Comparison of ENCODE assay signal across 8 mouse cellular contexts in the genomic region with DNA sequence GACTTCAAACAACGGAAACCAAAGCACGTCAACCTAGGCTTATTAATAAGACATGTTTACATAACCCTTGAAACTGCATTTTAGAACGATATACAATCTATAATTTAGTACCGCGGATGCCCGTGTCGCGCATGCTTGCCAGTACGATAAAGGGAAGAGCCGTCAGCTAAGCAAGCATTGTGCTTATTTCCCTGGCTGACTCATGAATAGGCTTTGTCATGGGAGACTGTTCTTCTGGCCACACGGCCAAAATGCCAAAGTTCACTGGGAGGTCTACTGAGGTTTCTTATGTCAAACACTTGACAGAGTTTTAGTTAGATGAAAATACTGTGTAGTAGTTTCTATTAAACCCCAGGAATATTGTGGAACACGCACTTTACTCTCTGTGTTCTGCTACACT. TPM values are rescaled to one million over a fixed set of nuclear protein-coding genes. Genes with fewer than 3 reads are reported as not detected.
DNase-seq lines count a peak whose midpoint lies in the region; TF ChIP-seq lines count a peak whose summit lies in the region.

No protein-coding gene starts in this region.

- intact Hi-C loops in heart, adult 2 months (cut with DNase I) = loop anchor here (2.0 kb wide), 1 partner anchor 17 kb away; a partner anchor contains a TSS

- peaks cover 26% of the 10 kb centered on the region for H3K36me3 ChIP-seq in heart, adult 2 months (ENCODE audit: control insufficient read depth, insufficient read depth, low read length)

- WGBS in heart, adult 2 months = 29% methylated on average over 12 of the region's 12 CpGs

- no peak for TF ChIP-seq EP300 in heart, adult 2 months (IDR thresholded peaks at IDR 0.05; ENCODE audit: insufficient read depth, low read depth, low read length)

- H3K27ac ChIP-seq in heart, adult 2 months = peak overlapping the region; percentile 97

- peaks cover 9% of the 10 kb centered on the region for H3K79me2 ChIP-seq in heart, adult 2 months (replicated peaks; ENCODE audit: control insufficient read depth, insufficient read depth, low read length)

- H3K9ac ChIP-seq in heart, adult 2 months (ENCODE audit: low read depth, low read length) = no peak overlapping the region

- peaks cover 12% of the 10 kb centered on the region for H3K4me1 ChIP-seq in heart, adult 2 months (ENCODE audit: control insufficient read depth, insufficient read depth, low read length)

- H3K4me3 ChIP-seq in heart, adult 2 months = peak overlapping the region; percentile 51; the same call in 1 of the 2 replicates

- no peaks in the 10 kb centered on the region for H3K27me3 ChIP-seq in heart, adult 2 months (ENCODE audit: control insufficient read depth, insufficient read depth, low read length)

- TF ChIP-seq POLR2A in heart, adult 2 months (IDR thresholded peaks at IDR 0.05; ENCODE audit: insufficient read depth, low read depth, low read length) = no peak

- DNase-seq in 3T3-L1 (ENCODE audit: low read depth, low spot score) = peak; percentile 68
- peak; percentile 54 for DNase-seq in T-cell, adult 2 months (ENCODE audit: low spot score)
- peak in 1 of 2 experiments; percentile 52 for DNase-seq in heart, adult 2 months
- peak; percentile 45 for DNase-seq in kidney, adult 11 months
- DNase-seq in lung, postnatal 36 days = peak; percentile 61
- DNase-seq in skeletal muscle tissue, adult 2 months (ENCODE audit: low read depth, low spot score) = peak; percentile 42
- DNase-seq in spleen, adult 18-20 months = no peak
- DNase-seq in gastrocnemius, adult 8-10 months (ENCODE audit: low spot score in 2 of 2) = no peak

- TF ChIP-seq CTCF in heart, adult 2 months (IDR thresholded peaks at IDR 0.05) = no peak

RNA-seq across cellular contexts. Expression of a gene that starts 17.8 kb away (rescaled TPM):
- 10 to 100 TPM; 20.9 to 22.6 TPM for total RNA-seq in heart, adult 2 months (2021)
- polyA plus RNA-seq in heart, adult 2 months (2012; rRNA removed) = 5.3 and 10.3 TPM in 2 replicates
- total RNA-seq in gastrocnemius, adult 8-10 months (2022) = 10 to 100 TPM; 41.4 to 60.4 (median 54.1) TPM

Comparison
In these comparisons a context has a peak if more than half of its experiments do, and no peak if none do; other contexts are left out.
1. DNase-seq: peak in 3T3-L1 (single experiment), T-cell, adult 2 months (single experiment), kidney, adult 11 months (single experiment), lung, postnatal 36 days (single experiment) and skeletal muscle tissue, adult 2 months (single experiment); none in spleen, adult 18-20 months (0 of 2) and gastrocnemius, adult 8-10 months (0 of 2).